Mouse (Mus musculus) heart, adult 2 months (tissue): ENCODE data around the gene Cog3.

ENCODE experiments used
- CTCF ChIP-seq: fragments of 200-600 bp; IDR thresholded peaks from 2 replicates; pipeline ENCODE4 v1.8.1; 2022; ENCODE audit warnings: antibody characterized with exemption, mild to moderate bottlenecking, moderate library complexity
- POLR2A ChIP-seq: fragments of 200-500 bp; IDR thresholded peaks from 2 replicates; pipeline ENCODE4 v1.6.1; 2011; ENCODE audit warnings: mild to moderate bottlenecking, low read depth, low read length, control low read depth; ENCODE audit not compliant: insufficient read depth

GRCm38 (mm10) chr14:75716410-75716809, 37.9 kb downstream of the Cog3 start:
- TF ChIP-seq POLR2A, result no peak
- no peak for TF ChIP-seq CTCF
